Mouse (Mus musculus) kidney, adult 2 months (tissue): ENCODE measurements around the gene Hps1.

Experiments
- CTCF ChIP-seq: fragments of 200-500 bp; conservative IDR thresholded peaks from 2 replicates; pipeline ENCODE4 v1.5.1; 2011; ENCODE audit warnings: low read depth, mild to moderate bottlenecking, control low read depth, low read length, moderate library complexity, mixed read lengths; ENCODE audit not compliant: insufficient read depth, insufficient read length
- POLR2A ChIP-seq: fragments of 200-500 bp; IDR thresholded peaks from one replicate; pipeline ENCODE4 v1.6.1; 2011; ENCODE audit warnings: low read depth, low read length, control low read depth

- TF ChIP-seq CTCF (no peak), POLR2A (no peak)
These were observed 34.5 kb downstream of the Hps1 start for GRCm38 (mm10) chr19:42745084-42745868.
